Mouse (Mus musculus): ENCODE results near the gene Pfn4. TPM values are rescaled to one million over a fixed set of nuclear protein-coding genes. Genes with fewer than 3 reads are reported as not detected.

Pfn4 gene
- 1.1 and 1.3 TPM in 2 replicates for polyA plus RNA-seq (2015; fragmentation: Nextera tagmentation; extraction: Ambion mirVana)

GRCm38 (mm10) chr12:4768492-4769332 lies at the start of gene Pfn4, which contains the start of gene Fam228b:
Gene Pfn4, plus strand, starts transcription at chr12:4769022.
Gene Fam228b, minus strand, starts transcription at chr12:4769267.

GRCm38 (mm10) chr12:4738031-4738576 lies 30.7 kb upstream of the Pfn4 start, which contains the start of gene Fam228a:
Gene Fam228a, minus strand, starts transcription at chr12:4738430.

GRCm38 (mm10) chr12:4817361-4818101 lies 48.7 kb downstream of the Pfn4 start, which contains the start of gene Sf3b6:
Gene Sf3b6, plus strand, starts transcription at chr12:4817544.

Other genes starting within 250 kb of the Pfn4 start
- gene Itsn2, start 176.4 kb upstream of the Pfn4 start, polyA plus RNA-seq (2015; fragmentation: Nextera tagmentation; extraction: Ambion mirVana) = 24.5 and 30.8 TPM in 2 replicates
- gene Gm3625, start 176.1 kb upstream of the Pfn4 start, polyA plus RNA-seq (2015; fragmentation: Nextera tagmentation; extraction: Ambion mirVana) = not detected in 2 replicates
- gene Fam228a, start 30.6 kb upstream of the Pfn4 start, polyA plus RNA-seq (2015; fragmentation: Nextera tagmentation; extraction: Ambion mirVana) = 0.12 TPM in 1 of 2 replicates, not detected in the other
- gene Fam228b, start 245 bp downstream of the Pfn4 start, polyA plus RNA-seq (2015; fragmentation: Nextera tagmentation; extraction: Ambion mirVana) = 0.63 and 0.65 TPM in 2 replicates
- 256 and 261 TPM in 2 replicates for gene Sf3b6, start 48.5 kb downstream of the Pfn4 start, polyA plus RNA-seq (2015; fragmentation: Nextera tagmentation; extraction: Ambion mirVana)
- 6.2 and 7.9 TPM in 2 replicates for gene Fkbp1b, start 72.6 kb downstream of the Pfn4 start, polyA plus RNA-seq (2015; fragmentation: Nextera tagmentation; extraction: Ambion mirVana)
- gene Wdcp, start 74.3 kb downstream of the Pfn4 start, polyA plus RNA-seq (2015; fragmentation: Nextera tagmentation; extraction: Ambion mirVana) = 7.2 and 7.8 TPM in 2 replicates
- gene Mfsd2b, start 105.3 kb downstream of the Pfn4 start, polyA plus RNA-seq (2015; fragmentation: Nextera tagmentation; extraction: Ambion mirVana) = 1.1 and 1.2 TPM in 2 replicates
- 18.6 and 24.7 TPM in 2 replicates for gene Ubxn2a, start 138.7 kb downstream of the Pfn4 start, polyA plus RNA-seq (2015; fragmentation: Nextera tagmentation; extraction: Ambion mirVana)
- 4.1 and 4.4 TPM in 2 replicates for gene Atad2b, start 148.3 kb downstream of the Pfn4 start, polyA plus RNA-seq (2015; fragmentation: Nextera tagmentation; extraction: Ambion mirVana)